Mouse (Mus musculus): ENCODE measurements around the gene Aldh3b1. TPM values are rescaled to one million over a fixed set of nuclear protein-coding genes. Genes with fewer than 3 reads are reported as not detected.
A peak's percentile ranks its signal among the peaks of the same experiment; 100 is the strongest.

Gene Aldh3b1
- total and polyA plus RNA-seq, 2 experiments: 3.3 to 4.0 TPM

GRCm38 (mm10) chr19:3955804-3956203 lies 26.2 kb upstream of the Aldh3b1 start:
- Histone ChIP-seq H3K27ac (replicated peaks; ENCODE audit: insufficient read depth, low read depth, low read length) (no peak overlapping the region), H3K79me2 (ENCODE audit: control insufficient read depth, insufficient read depth, low read length) (no peaks in the 10 kb centered on the region), H3K4me3 (ENCODE audit: insufficient read depth, low read depth, low read length) (no peak overlapping the region), H3K36me3 (ENCODE audit: control insufficient read depth, insufficient read depth, low read length) (no peaks in the 10 kb centered on the region), H3K9ac (ENCODE audit: low read depth, low read length) (no peak overlapping the region), H3K27me3 (ENCODE audit: control insufficient read depth, insufficient read depth, low read length) (no peaks in the 10 kb centered on the region), H3K4me1 (ENCODE audit: control insufficient read depth, insufficient read depth, low read length) (no peaks in the 10 kb centered on the region)
- DNase-seq (ENCODE audit: extremely low read depth, low read depth, low spot score): no peak
- no peak for TF ChIP-seq POLR2A (IDR thresholded peaks at IDR 0.05; ENCODE audit: extremely low read depth, insufficient read depth, low read length)
- TF ChIP-seq CTCF (IDR thresholded peaks at IDR 0.05; ENCODE audit: low read depth, low read length): no peak
- 86% methylated on average over 4 of the region's 4 CpGs for WGBS

- Histone ChIP-seq H3K9ac (ENCODE audit: low read depth, low read length) (no peak overlapping the region), H3K4me1 (ENCODE audit: control insufficient read depth, insufficient read depth, low read length) (peaks cover 4% of the 10 kb centered on the region), H3K79me2 (ENCODE audit: control insufficient read depth, insufficient read depth, low read length) (no peaks in the 10 kb centered on the region), H3K4me3 (ENCODE audit: insufficient read depth, low read depth, low read length) (no peak overlapping the region), H3K36me3 (ENCODE audit: control insufficient read depth, insufficient read depth, low read length) (no peaks in the 10 kb centered on the region), H3K27me3 (ENCODE audit: control insufficient read depth, insufficient read depth, low read length) (no peaks in the 10 kb centered on the region), H3K27ac (replicated peaks; ENCODE audit: insufficient read depth, low read depth, low read length) (no peak overlapping the region)
- WGBS: 56% methylated on average over 3 of the region's 3 CpGs
- peak; percentile 28 for DNase-seq (ENCODE audit: extremely low read depth, low read depth, low spot score)
- TF ChIP-seq CTCF (IDR thresholded peaks at IDR 0.05; ENCODE audit: low read depth, low read length) (no peak), POLR2A (IDR thresholded peaks at IDR 0.05; ENCODE audit: extremely low read depth, insufficient read depth, low read length) (no peak)
Observed at GRCm38 (mm10) chr19:3955033-3955432, 25.4 kb upstream of the Aldh3b1 start.

- H3K36me3 ChIP-seq (ENCODE audit: control insufficient read depth, insufficient read depth, low read length): peaks cover 1% of the 10 kb centered on the region; the same call in 1 of the 2 replicates
- no peaks in the 10 kb centered on the region for H3K79me2 ChIP-seq (ENCODE audit: control insufficient read depth, insufficient read depth, low read length)
- no peak for TF ChIP-seq POLR2A (IDR thresholded peaks at IDR 0.05; ENCODE audit: extremely low read depth, insufficient read depth, low read length)
- TF ChIP-seq CTCF (IDR thresholded peaks at IDR 0.05; ENCODE audit: low read depth, low read length): no peak
- H3K27ac ChIP-seq (replicated peaks; ENCODE audit: insufficient read depth, low read depth, low read length): no peak overlapping the region
- no peak overlapping the region for H3K9ac ChIP-seq (ENCODE audit: low read depth, low read length)
- DNase-seq (ENCODE audit: extremely low read depth, low read depth, low spot score): no peak
- peaks cover 6% of the 10 kb centered on the region for H3K4me1 ChIP-seq (ENCODE audit: control insufficient read depth, insufficient read depth, low read length)
- H3K27me3 ChIP-seq (ENCODE audit: control insufficient read depth, insufficient read depth, low read length): no peaks in the 10 kb centered on the region
- no peak overlapping the region for H3K4me3 ChIP-seq (ENCODE audit: insufficient read depth, low read depth, low read length)
- WGBS: 64% methylated on average over 1 of the region's 1 CpGs
Observed at GRCm38 (mm10) chr19:3952099-3952498, 22.5 kb upstream of the Aldh3b1 start.

GRCm38 (mm10) chr19:3951461-3951860 lies 21.9 kb upstream of the Aldh3b1 start:
- H3K36me3 ChIP-seq (ENCODE audit: control insufficient read depth, insufficient read depth, low read length): peaks cover 1% of the 10 kb centered on the region; the same call in 1 of the 2 replicates
- H3K27me3 ChIP-seq (ENCODE audit: control insufficient read depth, insufficient read depth, low read length): no peaks in the 10 kb centered on the region
- no peak overlapping the region for H3K4me3 ChIP-seq (ENCODE audit: insufficient read depth, low read depth, low read length)
- H3K4me1 ChIP-seq (ENCODE audit: control insufficient read depth, insufficient read depth, low read length): peaks cover 8% of the 10 kb centered on the region
- H3K79me2 ChIP-seq (ENCODE audit: control insufficient read depth, insufficient read depth, low read length): no peaks in the 10 kb centered on the region
- DNase-seq (ENCODE audit: extremely low read depth, low read depth, low spot score): no peak
- TF ChIP-seq CTCF (IDR thresholded peaks at IDR 0.05; ENCODE audit: low read depth, low read length): no peak
- no peak for TF ChIP-seq POLR2A (IDR thresholded peaks at IDR 0.05; ENCODE audit: extremely low read depth, insufficient read depth, low read length)
- H3K9ac ChIP-seq (ENCODE audit: low read depth, low read length): no peak overlapping the region
- no peak overlapping the region for H3K27ac ChIP-seq (replicated peaks; ENCODE audit: insufficient read depth, low read depth, low read length)

- H3K79me2 ChIP-seq (ENCODE audit: control insufficient read depth, insufficient read depth, low read length): no peaks in the 10 kb centered on the region
- TF ChIP-seq POLR2A (IDR thresholded peaks at IDR 0.05; ENCODE audit: extremely low read depth, insufficient read depth, low read length): no peak
- 0 out of 2 replicates have a peak, but pooled peaks have one; percentile 2 for TF ChIP-seq CTCF (IDR thresholded peaks at IDR 0.05; ENCODE audit: low read depth, low read length)
- no peaks in the 10 kb centered on the region for H3K27me3 ChIP-seq (ENCODE audit: control insufficient read depth, insufficient read depth, low read length)
- peak; percentile 80 for DNase-seq (ENCODE audit: extremely low read depth, low read depth, low spot score)
- H3K4me3 ChIP-seq (ENCODE audit: insufficient read depth, low read depth, low read length): no peak overlapping the region
- peaks cover 1% of the 10 kb centered on the region; the same call in 1 of the 2 replicates for H3K36me3 ChIP-seq (ENCODE audit: control insufficient read depth, insufficient read depth, low read length)
- H3K27ac ChIP-seq (replicated peaks; ENCODE audit: insufficient read depth, low read depth, low read length): peak overlapping the region; percentile 1; the same call in 1 of the 2 replicates
- no peak overlapping the region for H3K9ac ChIP-seq (ENCODE audit: low read depth, low read length)
- peaks cover 12% of the 10 kb centered on the region for H3K4me1 ChIP-seq (ENCODE audit: control insufficient read depth, insufficient read depth, low read length)
- WGBS: 50% methylated on average over 3 of the region's 3 CpGs
Observed at GRCm38 (mm10) chr19:3950331-3950730, 20.7 kb upstream of the Aldh3b1 start.

- no peaks in the 10 kb centered on the region for H3K27me3 ChIP-seq (ENCODE audit: control insufficient read depth, insufficient read depth, low read length)
- no peak overlapping the region for H3K4me3 ChIP-seq (ENCODE audit: insufficient read depth, low read depth, low read length)
- peaks cover 12% of the 10 kb centered on the region for H3K4me1 ChIP-seq (ENCODE audit: control insufficient read depth, insufficient read depth, low read length)
- H3K9ac ChIP-seq (ENCODE audit: low read depth, low read length): no peak overlapping the region
- TF ChIP-seq POLR2A (IDR thresholded peaks at IDR 0.05; ENCODE audit: extremely low read depth, insufficient read depth, low read length) (no peak), CTCF (IDR thresholded peaks at IDR 0.05; ENCODE audit: low read depth, low read length) (no peak)
- H3K79me2 ChIP-seq (ENCODE audit: control insufficient read depth, insufficient read depth, low read length): no peaks in the 10 kb centered on the region
- no peak overlapping the region for H3K27ac ChIP-seq (replicated peaks; ENCODE audit: insufficient read depth, low read depth, low read length)
- DNase-seq (ENCODE audit: extremely low read depth, low read depth, low spot score): no peak
- 87% methylated on average over 14 of the region's 14 CpGs for WGBS
- H3K36me3 ChIP-seq (ENCODE audit: control insufficient read depth, insufficient read depth, low read length): peaks cover 3% of the 10 kb centered on the region; the same call in 1 of the 2 replicates
Observed at GRCm38 (mm10) chr19:3948546-3948945, 18.9 kb upstream of the Aldh3b1 start.
